Mouse (Mus musculus): ENCODE results near the gene Lcn9.
A peak's percentile ranks its signal among the peaks of the same experiment; 100 is the strongest.
"Not testable (repeated sequence)": the region's sequence is repeated elsewhere in the genome, so short reads cannot be mapped to it uniquely, and the experiment has no call there.

Gene Lcn9

DNA sequence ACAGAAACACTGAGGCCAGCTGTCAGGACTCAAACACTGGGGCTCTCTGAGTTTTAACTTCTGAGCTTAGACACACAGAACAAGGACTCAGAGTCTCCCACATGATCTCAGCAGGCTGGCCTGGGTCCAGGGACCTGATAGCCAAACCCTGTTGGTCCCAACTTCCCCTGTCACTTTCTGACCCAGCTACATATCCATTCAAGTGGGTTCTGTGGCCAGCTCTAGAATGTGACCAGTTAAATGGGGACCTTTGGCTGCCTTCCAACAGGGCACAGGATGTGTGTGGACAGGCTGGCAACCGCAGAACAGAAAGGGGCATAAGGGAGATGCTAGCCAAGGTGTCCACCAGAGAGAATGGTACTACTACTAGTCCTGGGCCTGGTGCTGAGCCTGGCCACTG, at the start of gene Lcn9:
Gene Lcn9 (plus strand): TSS at position 348 of the 400 bp plus-strand sequence.
- DNase-seq = no peak

DNA sequence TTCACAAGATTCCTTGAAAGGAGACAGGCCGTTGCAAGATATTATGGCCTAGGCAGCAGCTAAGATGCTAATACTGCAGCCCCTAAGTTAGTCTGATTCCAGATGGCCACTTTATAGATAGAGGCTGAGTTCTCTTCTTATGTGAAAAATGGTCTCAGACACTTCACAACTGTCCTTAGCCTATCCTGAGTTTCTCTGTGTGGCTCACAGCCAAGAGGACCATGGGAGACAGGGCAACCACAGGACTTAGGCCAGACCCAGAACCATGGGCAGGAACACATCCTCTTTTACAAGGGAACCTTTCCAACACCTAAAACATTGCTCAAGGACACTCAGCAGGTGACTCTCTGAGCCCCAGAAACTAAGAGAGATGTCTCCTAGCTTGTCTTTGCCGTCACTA, 49.4 kb upstream of the Lcn9 start:
- no peak for DNase-seq

DNA sequence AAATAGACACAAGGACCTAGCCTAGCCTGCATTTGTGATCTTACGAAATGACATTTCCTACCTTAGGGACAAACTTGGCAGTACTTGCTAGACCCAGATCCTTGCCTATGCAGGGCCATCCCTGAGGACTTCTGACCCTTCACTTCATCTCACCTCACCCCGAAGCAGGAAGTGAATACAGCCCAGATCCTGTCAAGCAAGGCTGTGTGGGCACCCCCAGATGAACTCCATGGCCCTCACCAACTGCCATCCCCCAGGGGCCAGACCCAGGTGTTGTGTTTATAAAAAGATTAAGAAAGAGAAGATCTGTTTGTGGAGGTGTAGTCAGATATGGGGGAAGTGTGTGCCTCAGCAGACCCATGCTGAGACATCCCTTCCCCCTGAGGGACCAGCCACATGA, 48.3 kb upstream of the Lcn9 start:
- no peak for DNase-seq

DNA sequence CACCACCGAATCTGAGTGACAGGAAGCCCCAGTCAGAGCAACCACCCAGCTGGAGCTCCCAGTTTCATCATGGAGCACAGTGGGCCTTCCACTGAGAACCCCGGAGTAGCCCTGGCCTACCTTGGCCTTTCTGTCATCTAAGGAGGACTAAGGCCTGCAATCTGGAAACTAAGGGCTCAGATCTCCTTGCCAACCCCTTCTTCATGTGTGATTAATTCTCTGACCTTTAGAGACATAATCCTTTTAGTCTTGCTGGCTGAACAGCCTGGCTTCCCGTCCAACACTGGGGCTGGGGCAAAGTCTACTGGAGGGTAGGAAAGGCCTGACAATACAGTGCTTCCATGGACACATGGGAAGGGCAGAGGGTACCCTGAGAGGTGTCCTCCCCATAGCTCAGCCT, 47.0 kb upstream of the Lcn9 start:
- no peak for DNase-seq

DNA sequence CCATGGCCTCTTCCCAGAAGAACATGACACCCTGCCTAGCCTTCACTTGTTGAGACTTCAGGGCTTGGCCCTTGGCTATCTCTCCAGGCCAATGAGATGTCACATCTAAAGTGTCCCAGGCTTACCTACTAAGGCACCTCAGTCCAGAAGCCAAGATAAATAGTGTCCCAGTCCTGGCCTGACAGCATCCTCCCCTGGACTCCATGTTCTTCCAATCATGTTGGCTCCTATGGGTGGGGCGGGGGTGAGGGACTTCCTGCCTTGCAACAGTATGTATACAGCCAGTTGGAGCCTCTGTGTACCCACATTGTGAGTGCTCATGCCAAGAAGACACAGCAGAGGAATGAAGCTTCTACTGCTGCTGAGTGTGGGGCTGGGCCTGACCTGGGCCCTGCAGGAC, 46.2 kb upstream of the Lcn9 start, which contains the start of gene Lcn11:
Gene Lcn11 (plus strand): TSS at position 301 of the 400 bp plus-strand sequence.
- DNase-seq = no peak

DNA sequence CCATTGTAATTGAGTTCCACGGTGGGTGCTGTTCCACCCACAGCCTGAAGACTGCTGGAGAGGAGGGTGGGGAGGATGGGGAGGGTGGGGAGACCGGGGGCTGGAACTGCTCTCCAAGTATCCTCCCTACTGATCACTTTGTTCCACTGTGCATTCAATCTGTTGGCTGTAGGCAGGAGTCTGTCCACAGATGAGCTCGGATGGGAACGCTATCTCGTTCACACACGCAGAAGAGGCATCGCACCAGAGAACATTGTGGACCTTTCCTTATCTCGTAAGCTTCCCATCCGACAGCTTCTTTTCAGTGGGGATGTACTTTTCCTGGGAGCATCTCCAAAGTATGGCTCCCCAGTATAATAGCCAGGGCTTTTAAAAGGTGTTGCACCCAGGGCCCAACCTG, 43.9 kb upstream of the Lcn9 start:
- DNase-seq = no peak

DNA sequence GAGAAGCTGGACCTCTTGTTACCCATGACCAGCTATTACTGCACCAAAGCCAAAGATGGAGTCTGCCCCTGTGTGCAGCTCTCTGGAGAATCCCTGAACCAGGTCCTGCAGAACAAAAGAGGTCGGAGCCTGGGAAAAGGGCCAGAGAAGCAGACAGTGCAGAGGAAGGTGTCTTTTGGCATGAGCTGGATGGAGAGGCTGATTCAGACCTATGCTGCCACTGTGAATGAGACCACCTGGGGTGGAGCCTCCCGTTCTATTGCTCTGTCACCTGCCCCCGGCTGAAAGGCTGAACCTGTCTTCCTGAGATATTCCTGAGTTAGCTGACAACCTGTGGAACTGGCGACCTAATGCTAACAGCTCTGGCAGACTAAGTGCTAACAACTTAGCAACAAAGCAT, 42.0 kb upstream of the Lcn9 start:
- peak; percentile 49 for DNase-seq

DNA sequence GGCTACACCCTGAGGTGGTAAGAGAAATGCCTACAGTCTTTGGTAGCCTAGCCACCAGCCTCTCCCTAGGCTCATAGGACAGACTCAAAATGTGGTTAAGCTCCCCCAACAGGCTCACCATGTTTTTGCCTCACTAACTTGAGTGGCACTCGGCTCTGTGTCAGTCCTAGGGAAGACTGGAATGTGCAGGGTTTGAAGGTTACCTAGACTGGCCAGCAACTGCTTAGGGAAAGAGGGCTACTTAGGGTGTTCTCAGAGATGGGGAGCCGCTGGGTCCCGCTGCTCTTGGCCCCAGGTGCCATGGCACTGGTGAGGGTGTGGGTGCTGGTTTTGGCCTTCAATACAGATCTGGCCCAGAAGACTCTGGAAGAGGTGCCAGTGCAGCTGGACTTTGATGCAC, 41.0 kb upstream of the Lcn9 start, which contains the start of gene Gm13539:
Gene Gm13539 (plus strand): TSS at position 301 of the 400 bp plus-strand sequence.
- no peak for DNase-seq

DNA sequence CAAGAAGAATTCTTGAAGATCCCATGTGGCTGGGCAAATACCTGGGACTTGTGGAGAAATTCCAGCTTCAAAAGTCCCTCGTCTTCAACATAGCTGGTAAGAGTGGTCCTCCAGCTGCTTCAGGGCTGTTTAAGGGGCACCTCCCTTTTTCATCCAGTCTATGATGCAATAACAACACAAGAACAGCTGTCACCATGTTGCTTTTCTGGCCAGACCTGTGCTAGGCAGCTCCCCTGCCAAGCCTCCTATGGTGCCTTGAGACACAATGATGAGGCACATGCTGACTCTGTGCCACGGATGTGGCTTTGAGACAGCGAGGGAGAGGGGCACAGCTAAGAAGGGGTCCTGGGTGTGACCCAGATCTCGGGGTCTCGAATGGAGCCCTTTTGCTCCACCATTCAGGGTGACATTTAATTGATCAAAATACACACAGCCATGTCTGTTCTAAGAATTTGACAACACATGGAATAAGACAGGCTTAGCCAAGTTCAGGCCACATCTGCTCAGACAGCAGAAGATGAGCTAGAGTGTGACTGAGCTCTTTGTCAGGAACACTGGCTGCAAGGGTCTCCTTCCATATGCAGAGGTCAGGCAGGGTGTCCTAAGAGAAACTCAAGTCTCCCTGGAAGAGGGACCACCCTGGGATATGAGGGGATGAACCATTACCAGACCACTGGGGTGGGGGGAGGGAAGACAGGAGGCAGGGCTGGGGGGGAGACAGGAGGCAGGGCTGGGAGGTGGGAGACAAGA, 37.2 kb upstream of the Lcn9 start:
- DNase-seq = no peak

DNA sequence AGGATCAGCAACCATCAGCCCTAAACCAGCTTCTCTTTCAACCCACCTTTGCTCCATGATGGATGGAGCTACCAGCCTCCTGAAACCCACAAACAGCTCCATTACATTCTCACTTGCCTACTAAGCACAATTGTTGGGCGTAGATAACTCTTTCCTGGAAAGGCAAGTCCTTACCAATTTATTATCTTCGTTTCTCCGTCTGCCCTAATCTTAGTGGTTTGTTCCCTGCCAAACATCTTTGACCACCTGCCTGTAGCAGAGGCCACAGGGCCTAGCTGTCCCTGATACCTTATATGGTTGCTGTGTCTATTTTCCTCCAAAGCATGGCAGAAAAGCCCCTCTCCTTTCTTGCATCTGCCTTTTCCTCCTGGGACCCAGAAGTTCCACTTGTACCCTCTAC, 33.9 kb upstream of the Lcn9 start:
- DNase-seq = no peak

DNA sequence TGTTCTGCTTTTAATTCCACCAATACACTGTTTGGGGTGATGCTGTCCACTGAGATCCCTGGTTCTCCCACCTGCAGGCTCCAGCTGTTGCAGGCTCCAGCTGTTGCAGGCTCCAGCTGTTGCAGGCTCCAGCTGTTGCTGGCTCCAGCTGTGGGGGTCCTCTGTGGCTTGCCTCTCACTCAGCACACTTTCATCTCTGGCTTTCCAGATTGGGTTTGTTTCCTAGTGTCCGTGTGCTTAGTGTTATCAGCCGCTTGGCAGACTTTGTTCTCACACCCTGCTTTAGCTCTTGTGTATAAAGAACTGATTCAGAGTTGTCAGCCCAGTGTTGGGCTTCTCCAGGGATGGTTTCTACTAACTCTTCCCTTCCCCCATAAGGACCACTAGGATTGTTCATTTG, 25.3 kb upstream of the Lcn9 start:
- DNase-seq = no peak

DNA sequence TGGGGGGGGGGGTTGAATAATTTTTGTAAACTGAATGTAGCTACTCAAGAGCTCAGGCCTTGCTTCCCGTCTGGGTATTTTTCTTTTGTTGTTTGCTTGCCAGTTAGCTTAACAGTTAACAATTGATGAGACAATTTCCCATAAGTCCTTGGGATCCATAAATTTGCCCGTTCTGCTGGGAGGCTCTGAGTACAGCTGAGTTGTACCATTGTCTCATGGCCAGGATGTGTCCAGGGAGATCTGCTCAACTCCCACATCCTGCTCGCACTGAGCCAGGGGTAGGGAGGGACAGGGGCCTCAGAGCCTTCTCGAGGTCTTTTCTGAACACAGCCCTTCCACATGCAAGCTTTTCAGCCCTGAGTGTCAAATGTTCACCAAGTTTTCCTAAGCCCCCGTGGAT, 24.9 kb upstream of the Lcn9 start:
- no peak for DNase-seq

DNA sequence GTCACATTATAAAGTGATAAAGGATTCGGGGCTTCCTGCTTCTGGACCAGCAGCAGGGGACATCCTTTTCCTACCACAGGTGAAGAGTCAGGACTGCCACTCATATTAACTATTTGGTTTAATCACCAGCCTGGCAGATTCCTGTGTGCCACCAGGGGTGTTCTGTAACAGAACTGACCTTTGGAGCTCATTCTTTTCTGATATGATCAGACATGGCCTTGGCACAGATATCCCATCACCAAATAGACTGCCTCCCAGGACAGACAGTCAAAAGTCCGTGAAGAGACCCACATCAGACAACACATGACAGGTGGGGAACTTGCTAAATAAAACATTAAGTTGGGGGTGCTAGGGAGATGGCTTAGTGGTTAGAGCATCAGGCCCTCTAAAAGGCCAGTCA, 11.2 kb upstream of the Lcn9 start:
- no peak for DNase-seq

DNA sequence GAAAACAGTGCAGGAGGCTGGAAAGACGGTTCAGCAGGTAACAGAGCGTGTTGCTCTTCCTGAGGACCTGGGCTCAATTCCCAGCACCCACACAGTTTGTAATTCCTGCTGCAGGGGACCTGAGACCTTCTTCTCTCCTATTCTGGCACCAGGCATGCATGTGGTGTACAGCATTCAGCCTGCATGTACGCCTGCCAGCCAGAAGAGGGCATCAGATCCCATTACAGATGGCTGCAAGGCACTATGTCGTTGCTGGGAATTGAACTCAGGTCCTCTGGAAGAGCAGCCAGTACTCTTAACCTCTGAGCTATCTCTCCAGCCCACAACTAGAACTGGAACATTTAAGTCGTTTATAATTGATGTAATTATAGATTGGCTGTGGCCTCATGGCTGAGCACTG, 9.6 kb upstream of the Lcn9 start:
- DNase-seq = no peak

DNA sequence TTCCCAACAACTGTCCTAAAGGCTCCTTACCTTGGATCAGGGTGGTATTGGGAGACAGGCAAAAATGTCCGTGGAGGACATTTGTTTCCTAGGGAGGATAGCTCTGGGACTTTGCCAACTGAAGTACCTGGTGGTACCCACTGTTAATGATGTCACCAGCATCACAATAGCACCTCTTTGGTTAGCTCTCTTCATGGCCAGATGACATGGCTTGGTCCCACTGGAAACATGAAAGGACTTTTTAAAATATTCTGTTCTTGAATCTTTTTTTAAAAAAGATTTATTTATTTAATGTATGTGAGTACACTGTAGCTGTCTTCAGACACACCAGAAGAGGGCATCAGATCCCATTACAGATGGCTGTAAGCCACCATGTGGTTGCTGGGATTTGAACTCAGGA, 7.2 kb upstream of the Lcn9 start, which contains the start of gene Glt6d1:
Gene Glt6d1 (minus strand): TSS at position 101 of the 400 bp plus-strand sequence.
- not testable (repeated sequence) for DNase-seq

DNA sequence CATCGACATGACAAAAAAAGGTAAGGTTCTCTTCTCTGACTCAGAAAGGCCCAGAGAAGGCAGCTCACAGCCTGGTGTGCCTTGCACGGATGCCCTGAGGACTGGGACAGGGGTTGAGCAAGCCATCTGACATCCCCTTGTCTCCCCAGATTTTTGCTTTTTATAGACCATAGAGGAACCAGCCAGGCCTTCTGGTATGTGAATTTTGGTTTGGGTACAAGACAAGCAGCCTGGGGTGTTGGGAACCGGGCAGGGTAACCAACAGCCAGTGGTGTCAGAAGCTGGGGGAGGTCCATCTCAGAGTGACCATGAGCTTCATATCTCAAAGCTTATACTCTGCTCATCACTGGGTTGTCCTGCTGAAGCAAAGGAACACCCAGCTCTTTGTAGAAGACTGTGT, 1.8 kb downstream of the Lcn9 start:
- no peak for DNase-seq

DNA sequence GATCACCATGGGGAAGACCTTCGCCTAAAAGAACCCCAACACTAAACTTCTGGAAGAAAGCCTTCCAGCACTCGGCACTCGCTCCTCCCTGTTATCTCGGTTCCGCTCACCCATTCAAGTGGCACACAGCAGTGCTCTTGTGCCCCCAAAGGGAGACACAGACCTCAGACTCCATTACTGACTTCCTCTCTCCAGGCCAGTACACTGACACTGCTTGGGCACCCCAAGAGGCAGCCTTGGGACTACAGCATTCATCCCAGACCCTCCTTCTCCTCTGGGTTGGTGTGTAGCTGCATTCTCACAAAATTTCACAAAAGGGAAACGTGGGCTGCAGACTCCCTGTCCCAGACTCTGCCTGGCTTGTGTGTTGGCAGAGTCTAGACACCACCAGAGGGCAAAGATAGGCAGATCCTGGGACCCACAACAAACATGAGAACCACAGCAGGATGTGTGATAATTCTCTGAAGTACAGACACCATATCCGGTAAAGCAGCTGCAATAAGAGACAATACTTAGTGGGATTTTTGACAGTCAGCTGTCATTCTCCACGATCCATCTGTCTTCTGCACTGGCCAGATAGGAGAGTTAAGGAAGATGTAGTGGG, 5.5 kb downstream of the Lcn9 start:
- no peak for DNase-seq

DNA sequence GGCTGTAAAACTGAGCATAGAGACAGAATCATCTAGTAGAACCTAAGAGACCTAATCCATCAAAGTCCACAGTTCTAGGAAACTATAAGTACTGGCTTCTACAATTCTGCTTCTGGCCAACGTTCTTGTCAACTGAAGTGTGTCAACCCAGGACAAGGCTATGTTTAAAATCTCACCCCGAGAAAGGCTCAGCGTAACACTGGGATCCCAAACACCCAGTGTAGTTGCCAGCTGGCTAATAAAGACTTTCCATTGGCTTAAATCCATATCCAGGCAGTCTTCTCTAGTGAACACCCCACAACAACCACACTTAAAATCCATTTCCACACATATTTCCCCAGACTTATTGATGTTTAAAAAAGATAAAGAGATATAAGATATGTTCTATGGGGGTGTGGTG, 7.8 kb downstream of the Lcn9 start:
- no peak for DNase-seq

DNA sequence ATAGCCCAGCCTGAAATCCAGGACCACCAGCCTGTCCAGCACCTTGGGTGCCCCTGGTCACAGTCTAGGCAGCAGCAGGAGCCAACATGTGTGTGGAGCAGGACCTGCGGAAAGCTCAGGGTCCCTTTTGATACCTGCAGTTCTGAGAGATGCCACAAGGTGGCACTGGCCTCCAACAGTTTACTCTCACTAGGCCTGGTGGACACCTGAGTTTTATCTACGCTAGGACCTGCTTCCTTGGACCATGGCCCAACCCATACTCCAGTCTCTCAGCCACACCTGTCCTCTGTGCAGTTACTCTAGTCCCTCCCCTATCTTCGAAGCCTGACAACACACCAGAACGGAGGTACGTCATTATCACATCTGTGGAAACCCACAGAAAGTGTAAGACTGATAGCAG, 13.3 kb downstream of the Lcn9 start:
- DNase-seq = peak; percentile 82

DNA sequence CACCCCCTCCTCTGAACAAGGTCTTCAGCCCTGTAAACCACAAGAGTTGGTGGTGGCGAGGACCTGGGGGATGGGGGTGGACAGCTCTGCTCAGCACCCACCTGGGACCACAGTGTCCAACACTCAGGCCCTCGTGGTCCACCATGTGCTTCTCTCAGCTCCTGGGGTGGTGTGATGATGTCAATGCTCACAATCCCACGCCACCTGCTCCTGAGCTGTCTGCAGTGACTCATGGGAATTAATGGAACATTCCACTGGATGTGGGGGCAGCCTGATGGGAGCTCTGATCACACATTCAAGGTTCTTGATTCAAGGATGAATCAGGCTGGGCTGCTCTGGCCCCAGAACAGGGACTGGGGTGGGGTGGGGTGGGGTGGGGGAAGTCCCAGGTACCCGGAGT, 19.2 kb downstream of the Lcn9 start:
- no peak for DNase-seq

DNA sequence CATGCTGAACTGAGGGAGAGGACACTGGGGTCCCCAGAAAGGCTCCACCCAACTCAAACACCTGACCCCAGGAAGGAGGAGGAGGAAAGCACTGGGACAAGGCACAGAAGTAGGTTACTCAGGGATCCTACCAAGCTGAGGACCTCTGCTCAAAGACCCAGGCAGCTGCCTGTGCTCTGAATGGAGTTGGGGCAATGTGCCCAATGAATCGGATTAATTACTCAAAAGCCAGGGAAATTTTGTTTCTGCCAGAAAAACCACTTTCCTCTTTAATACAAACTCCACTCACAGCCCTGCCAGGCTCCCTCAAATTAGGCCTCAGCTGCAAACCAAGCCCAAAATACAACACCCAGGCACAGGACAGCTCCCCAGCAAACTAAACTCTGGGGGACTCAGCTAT, 19.8 kb downstream of the Lcn9 start:
- DNase-seq = no peak

DNA sequence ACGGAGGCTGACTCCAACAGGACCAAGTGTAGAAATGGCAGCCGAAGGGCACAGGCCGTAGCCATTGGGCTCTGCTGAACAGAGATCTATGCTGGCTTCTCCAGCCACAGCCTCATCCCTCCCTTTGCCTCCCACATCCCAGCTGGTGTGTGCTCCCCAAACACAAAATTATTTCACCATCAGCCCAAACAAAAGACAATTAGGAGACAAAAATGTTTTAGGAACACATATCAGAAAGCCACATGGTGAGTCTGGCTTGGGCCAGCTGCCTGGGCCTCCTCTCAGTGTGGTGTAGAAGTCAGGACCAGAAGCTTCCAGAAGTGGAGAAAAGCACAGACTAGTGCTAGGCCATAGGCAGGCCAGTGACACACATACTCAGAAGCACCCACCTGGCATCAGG, 21.1 kb downstream of the Lcn9 start:
- DNase-seq = no peak

DNA sequence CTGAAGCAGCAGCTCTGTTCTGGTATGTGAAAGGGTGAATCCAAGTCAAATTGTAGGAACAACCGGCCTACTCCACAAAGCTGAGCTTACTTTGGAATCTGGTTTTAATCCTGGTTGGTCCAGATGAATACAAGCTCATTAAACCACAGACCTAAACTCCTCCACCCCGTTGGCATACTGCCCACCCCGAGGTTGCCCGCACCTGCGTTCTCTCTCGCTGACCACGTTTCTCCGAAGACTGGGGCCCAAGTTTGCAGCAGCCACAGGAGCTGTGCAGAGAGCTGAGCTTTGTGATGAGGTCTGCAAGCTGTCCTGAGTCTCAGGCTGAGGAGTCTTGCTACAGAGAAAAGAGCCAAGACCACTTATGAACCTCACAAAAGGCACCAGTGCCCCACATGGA, 23.6 kb downstream of the Lcn9 start:
- DNase-seq = no peak

DNA sequence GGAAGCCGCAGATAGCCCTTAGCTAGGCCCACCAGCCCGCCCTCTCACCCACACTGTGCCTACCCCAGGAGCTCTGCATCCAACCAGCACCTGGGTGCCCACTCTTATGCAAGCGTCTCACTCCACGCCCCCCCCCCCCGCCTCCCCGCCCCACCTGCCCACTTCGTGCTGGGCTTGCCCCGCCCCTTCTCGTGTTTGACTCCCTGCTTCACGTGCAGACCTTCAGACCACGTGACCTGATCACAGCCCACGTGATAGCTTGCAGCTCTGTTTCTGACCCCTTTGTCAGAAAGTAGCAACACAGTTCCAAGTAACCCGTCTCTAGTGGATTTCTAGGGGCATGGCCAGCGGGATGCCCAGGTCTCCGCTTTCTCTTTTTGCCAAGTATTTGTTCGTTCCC, 24.3 kb downstream of the Lcn9 start, which contains the start of gene Sohlh1:
Gene Sohlh1 (minus strand): TSS at position 23 of the 400 bp plus-strand sequence.
- no peak for DNase-seq

DNA sequence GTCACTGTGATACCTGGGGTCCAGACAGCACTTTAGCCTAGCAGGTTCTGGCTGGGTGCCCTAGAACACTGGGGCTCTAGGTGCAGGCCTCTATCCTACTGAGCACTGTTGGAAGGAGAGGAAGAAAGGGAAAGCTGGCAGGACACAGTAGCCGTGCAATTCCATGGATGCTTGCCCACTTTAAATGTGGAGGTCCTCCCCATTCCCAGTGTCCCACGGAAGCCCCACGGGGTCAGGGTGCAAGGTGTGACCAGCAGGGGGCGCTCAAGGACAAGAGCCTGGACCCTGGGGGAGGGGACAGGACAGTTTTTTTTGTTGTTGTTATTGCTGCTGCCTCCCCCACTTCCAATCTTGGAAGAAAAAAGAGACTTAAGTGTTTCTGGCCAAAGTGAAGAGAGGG, 27.4 kb downstream of the Lcn9 start:
- peak; percentile 68 for DNase-seq

All from cerebellum, adult 9-11 months (tissue).